Mouse (Mus musculus): ENCODE measurements around the gene Tnfsfm13.

DNA sequence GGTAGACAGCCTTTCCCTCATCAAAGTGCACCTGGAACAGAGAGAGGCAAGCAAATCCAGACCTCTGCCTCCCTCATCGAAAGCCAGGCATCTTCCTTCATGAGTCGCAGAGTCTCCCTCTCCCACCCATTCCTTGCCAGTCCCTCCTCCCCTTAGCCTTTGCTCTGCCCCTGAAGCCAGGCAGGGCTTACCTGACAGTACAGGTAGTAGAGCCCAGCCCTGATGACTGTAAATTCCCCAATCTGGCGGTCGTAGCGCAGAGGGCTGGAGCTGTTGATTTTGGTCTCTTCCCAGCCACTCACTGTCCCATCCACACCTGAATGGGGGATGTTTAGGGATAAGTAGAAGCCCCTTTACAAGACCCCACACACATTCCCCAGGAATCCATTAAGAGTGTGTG is 8.8 kb downstream of the Tnfsfm13 start:
- no peak for TF ChIP-seq GATA1 (IDR thresholded peaks at IDR 0.05; ENCODE audit: borderline replicate concordance, low read length)
- TF ChIP-seq CTCF (IDR thresholded peaks at IDR 0.05; ENCODE audit: low read depth, low read length), result no peak
- no peak for TF ChIP-seq GATA2 (IDR thresholded peaks at IDR 0.05; ENCODE audit: borderline replicate concordance, low read depth, low read length)
- TF ChIP-seq POLR2AphosphoS5 (IDR thresholded peaks at IDR 0.05; ENCODE audit: insufficient replicate concordance, low read depth, low read length), result no peak
- no peak for TF ChIP-seq TAL1 (conservative IDR thresholded peaks at IDR 0.05; ENCODE audit: low read depth, low read length)

Measured in G1E (cell line).